Mouse (Mus musculus) thymus, adult 2 months (tissue): ENCODE data around the gene Wdr63. TPM values are rescaled to one million over a fixed set of nuclear protein-coding genes. Genes with fewer than 3 reads are reported as not detected.

Experiments used
- DNase-seq: peaks from one replicate; pipeline ENCODE4 v3.0.0; 2021
- H3K27ac ChIP-seq: fragments of 200-500 bp; 2 replicates; pipeline ENCODE4 v1.5.1; 2012; ENCODE audit warnings: low read length, control low read depth; ENCODE audit not compliant: control insufficient read depth, insufficient read depth
- H3K27me3 ChIP-seq: fragments of 200-500 bp; 2 replicates; pipeline ENCODE4 v1.6.1; 2012; ENCODE audit warnings: mild to moderate bottlenecking, low read length, moderate library complexity, mixed read lengths; ENCODE audit not compliant: control insufficient read depth, insufficient read depth
- H3K36me3 ChIP-seq: fragments of 200-500 bp; 2 replicates; pipeline ENCODE4 v1.6.1; 2012; ENCODE audit warnings: mild to moderate bottlenecking, low read length, moderate library complexity; ENCODE audit not compliant: control insufficient read depth, insufficient read depth
- H3K4me1 ChIP-seq: fragments of 200-500 bp; replicated peaks from 2 replicates; pipeline ENCODE4 v1.6.1; 2012; ENCODE audit warnings: low read length; ENCODE audit not compliant: control insufficient read depth, insufficient read depth
- H3K4me3 ChIP-seq: fragments of 200-500 bp; 2 replicates; pipeline ENCODE4 v1.5.1; 2012; ENCODE audit warnings: mild to moderate bottlenecking, low read length, control low read depth, moderate library complexity; ENCODE audit not compliant: control insufficient read depth, insufficient read depth
- CTCF ChIP-seq: fragments of 200-500 bp; IDR thresholded peaks from 2 replicates; pipeline ENCODE4 v1.5.1; 2012; ENCODE audit warnings: mild to moderate bottlenecking, control low read depth, low read length, moderate library complexity, borderline replicate concordance; ENCODE audit not compliant: control insufficient read depth, poor library complexity, insufficient read depth; ENCODE audit errors: extremely low read depth
- POLR2A ChIP-seq: fragments of 200-500 bp; IDR thresholded peaks from 2 replicates; pipeline ENCODE4 v1.6.1; 2012; ENCODE audit warnings: mild to moderate bottlenecking, low read length, control low read depth, moderate library complexity; ENCODE audit not compliant: control insufficient read depth, poor library complexity, insufficient read depth; ENCODE audit errors: extremely low read depth
- WGBS: fragments of 180-500 bp; shearing (Covaris S2); methylation state at CpG from one replicate; pipeline ENCODE4 v1.1.7; 2018; 5-methylcytosine and 5-hydroxymethylcytosine counted together
- polyA plus RNA-seq: library from polyadenylated mRNA; depleted of rRNA; stranded (reverse); fragments of >200 nt; gene quantifications from 2 replicates; pipeline ENCODE4 v1.2.3, GENCODE M21; 2012

The Wdr63 gene
- polyA plus RNA-seq, 1 experiment, result 0.03 TPM

DNA sequence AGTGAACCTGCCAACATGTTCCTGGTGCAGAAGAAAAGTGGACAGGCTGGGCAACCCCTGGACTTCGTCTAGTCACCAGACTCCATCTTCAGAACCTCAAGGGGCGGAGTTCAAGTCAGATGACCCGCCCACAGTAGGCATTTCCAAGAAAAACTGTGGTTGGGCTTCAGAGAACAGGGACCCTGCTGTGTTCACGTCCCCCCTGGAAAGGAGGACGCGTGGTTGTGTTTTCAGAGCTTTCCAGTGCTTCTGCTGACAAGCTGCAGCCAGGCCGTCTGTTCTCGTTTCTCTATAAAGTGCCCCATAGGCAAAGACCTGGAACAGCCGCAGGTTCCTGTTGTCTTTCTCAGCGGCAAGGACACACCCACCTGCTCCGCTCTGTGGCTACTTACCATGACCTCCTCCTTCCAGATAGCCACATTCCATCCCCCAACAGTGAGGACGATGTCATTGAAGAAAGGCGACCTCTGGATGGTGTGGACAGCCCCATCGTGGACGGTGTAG is 60.2 kb downstream of the Wdr63 start:
- Histone ChIP-seq H3K27me3 (no peaks in the 10 kb centered on the region), H3K4me1 (peaks cover 30% of the 10 kb centered on the region), H3K27ac (no peak overlapping the region), H3K36me3 (no peaks in the 10 kb centered on the region), H3K4me3 (no peak overlapping the region)
- DNase-seq, result no peak
- TF ChIP-seq CTCF (no peak), POLR2A (no peak)
- WGBS, result 23% methylated on average over 15 of the region's 15 CpGs

GRCm38 (mm10) chr3:146046076-146046475 is 61.9 kb downstream of the Wdr63 start:
- H3K4me1 ChIP-seq, result peaks cover 26% of the 10 kb centered on the region
- H3K27ac ChIP-seq, result no peak overlapping the region
- H3K4me3 ChIP-seq, result no peak overlapping the region
- DNase-seq, result no peak
- H3K36me3 ChIP-seq, result no peaks in the 10 kb centered on the region
- WGBS, result 90% methylated on average over 11 of the region's 11 CpGs
- H3K27me3 ChIP-seq, result no peaks in the 10 kb centered on the region
- TF ChIP-seq POLR2A (no peak), CTCF (no peak)

GRCm38 (mm10) chr3:146044977-146045376 is 63.0 kb downstream of the Wdr63 start:
- Histone ChIP-seq H3K27ac (no peak overlapping the region), H3K4me3 (no peak overlapping the region)
- no peak for TF ChIP-seq CTCF
- TF ChIP-seq POLR2A, result no peak

GRCm38 (mm10) chr3:146041382-146041781 is 66.5 kb downstream of the Wdr63 start:
- no peak overlapping the region for H3K27ac ChIP-seq
- 96% methylated on average over 11 of the region's 11 CpGs for WGBS

More at GRCm38 (mm10) chr3:146044977-146045376, 63.0 kb downstream of the Wdr63 start:
- DNase-seq, result no peak
- no peaks in the 10 kb centered on the region for H3K27me3 ChIP-seq
- 11% methylated on average over 11 of the region's 11 CpGs for WGBS
- H3K4me1 ChIP-seq, result peaks cover 26% of the 10 kb centered on the region
- no peaks in the 10 kb centered on the region for H3K36me3 ChIP-seq

GRCm38 (mm10) chr3:146039132-146039903 is 68.6 kb downstream of the Wdr63 start:
- Histone ChIP-seq H3K27me3 (no peaks in the 10 kb centered on the region), H3K36me3 (no peaks in the 10 kb centered on the region), H3K27ac (peak overlapping the region; percentile 12; the same call in 1 of the 2 replicates), H3K4me3 (no peak overlapping the region), H3K4me1 (peaks cover 6% of the 10 kb centered on the region)
- WGBS, result 30% methylated on average over 12 of the region's 12 CpGs
- DNase-seq, result peak; percentile 83
- TF ChIP-seq POLR2A (no peak), CTCF (no peak)

More at GRCm38 (mm10) chr3:146041382-146041781, 66.5 kb downstream of the Wdr63 start:
- Histone ChIP-seq H3K4me3 (no peak overlapping the region), H3K4me1 (peaks cover 18% of the 10 kb centered on the region), H3K36me3 (no peaks in the 10 kb centered on the region), H3K27me3 (no peaks in the 10 kb centered on the region)
- TF ChIP-seq CTCF, result no peak
- no peak for TF ChIP-seq POLR2A
- no peak for DNase-seq

- Histone ChIP-seq H3K27me3 (no peaks in the 10 kb centered on the region), H3K27ac (no peak overlapping the region), H3K4me1 (peaks cover 6% of the 10 kb centered on the region), H3K36me3 (no peaks in the 10 kb centered on the region), H3K4me3 (no peak overlapping the region)
- no peak for DNase-seq
- TF ChIP-seq POLR2A, result no peak
- TF ChIP-seq CTCF, result no peak
- 94% methylated on average over 15 of the region's 15 CpGs for WGBS
These were observed 70.0 kb downstream of the Wdr63 start for GRCm38 (mm10) chr3:146037906-146038305.
